Mouse (Mus musculus) spleen, adult 18-20 months (tissue): Measurements from ENCODE around the gene Pdgfb.

Source experiments
- DNase-seq, 2 experiments: peaks; one replicate each; pipeline ENCODE4 v3.0.0; 2022; ENCODE audit warnings: mixed read lengths in 2 of 2

Gene Pdgfb

DNA sequence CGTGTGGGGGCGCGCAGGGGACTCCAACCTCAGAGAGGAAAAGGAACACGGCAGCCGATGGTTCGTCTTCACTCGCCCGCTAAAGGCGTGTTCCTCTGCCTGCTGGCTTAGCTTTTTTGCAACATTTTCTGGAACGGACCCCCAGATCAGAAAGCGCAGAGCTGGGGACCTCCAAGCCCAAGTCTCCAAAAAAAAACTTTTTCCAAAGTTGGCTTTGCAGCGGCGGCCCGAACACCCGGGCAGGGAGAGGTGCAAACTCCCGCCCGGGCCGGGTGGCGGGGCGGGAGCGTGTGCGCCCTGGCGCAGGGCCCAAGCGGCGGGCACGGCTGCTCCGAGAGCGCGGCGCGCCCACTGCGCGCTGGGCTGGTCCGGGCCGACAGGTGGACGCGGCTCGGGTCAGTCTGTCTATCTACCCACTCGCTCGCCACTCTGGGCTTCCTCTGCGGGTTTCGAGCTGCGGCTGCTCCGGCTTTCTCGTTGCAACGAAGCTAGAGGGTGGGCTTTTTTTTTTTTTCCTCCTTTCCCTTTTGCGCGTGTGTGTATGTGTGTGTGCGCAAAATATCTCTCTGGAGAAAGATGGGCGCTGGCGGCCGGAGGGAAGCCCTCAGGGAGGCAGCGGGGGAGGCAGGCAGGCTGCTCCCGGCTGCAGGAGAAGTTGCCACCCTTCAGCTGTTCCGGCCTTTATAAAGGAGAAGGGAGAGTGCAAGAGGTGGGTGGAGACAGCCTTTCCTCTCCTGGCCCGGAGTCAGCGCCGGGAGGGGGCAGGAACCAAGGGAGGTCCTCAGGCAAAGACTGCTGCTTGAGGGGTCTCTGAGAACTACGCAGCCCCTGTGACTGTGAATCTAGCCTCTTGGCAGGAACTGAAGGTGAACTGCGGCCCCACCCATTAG, at the start of gene Pdgfb:
Gene Pdgfb, minus strand, starts transcription at position 657 of the 890 bp plus-strand sequence.
- peak; percentile 19 to 24 for DNase-seq

GRCm38 (mm10) chr15:80062821-80063220, 48.0 kb upstream of the Pdgfb start:
- no peak for DNase-seq

GRCm38 (mm10) chr15:80062339-80062738, 47.6 kb upstream of the Pdgfb start:
- no peak for DNase-seq

GRCm38 (mm10) chr15:80061071-80061550, 46.3 kb upstream of the Pdgfb start:
- no peak for DNase-seq

GRCm38 (mm10) chr15:80060356-80061070, 45.7 kb upstream of the Pdgfb start:
- DNase-seq, result no peak

GRCm38 (mm10) chr15:80059606-80060005, 44.8 kb upstream of the Pdgfb start:
- no peak for DNase-seq

DNA sequence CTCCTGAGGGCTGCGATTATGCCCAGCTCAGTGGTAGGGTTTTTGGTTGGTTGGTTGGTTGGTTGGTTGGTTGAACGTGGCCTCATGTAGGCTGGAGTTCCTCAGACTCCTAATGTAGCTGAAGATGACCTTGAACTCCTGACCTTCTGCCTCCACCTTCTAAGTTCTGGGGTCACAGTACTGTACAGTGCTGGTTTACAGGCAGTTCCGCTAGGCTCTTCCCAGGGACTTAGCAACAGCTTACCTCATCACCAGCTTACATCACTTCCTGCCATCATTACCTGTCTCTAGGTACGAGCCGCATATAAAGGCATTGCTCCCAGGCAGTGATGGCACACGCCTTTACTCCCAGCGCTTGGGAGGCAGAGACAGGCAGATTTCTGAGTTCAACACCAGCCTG, 43.4 kb upstream of the Pdgfb start:
- DNase-seq, result no peak

DNA sequence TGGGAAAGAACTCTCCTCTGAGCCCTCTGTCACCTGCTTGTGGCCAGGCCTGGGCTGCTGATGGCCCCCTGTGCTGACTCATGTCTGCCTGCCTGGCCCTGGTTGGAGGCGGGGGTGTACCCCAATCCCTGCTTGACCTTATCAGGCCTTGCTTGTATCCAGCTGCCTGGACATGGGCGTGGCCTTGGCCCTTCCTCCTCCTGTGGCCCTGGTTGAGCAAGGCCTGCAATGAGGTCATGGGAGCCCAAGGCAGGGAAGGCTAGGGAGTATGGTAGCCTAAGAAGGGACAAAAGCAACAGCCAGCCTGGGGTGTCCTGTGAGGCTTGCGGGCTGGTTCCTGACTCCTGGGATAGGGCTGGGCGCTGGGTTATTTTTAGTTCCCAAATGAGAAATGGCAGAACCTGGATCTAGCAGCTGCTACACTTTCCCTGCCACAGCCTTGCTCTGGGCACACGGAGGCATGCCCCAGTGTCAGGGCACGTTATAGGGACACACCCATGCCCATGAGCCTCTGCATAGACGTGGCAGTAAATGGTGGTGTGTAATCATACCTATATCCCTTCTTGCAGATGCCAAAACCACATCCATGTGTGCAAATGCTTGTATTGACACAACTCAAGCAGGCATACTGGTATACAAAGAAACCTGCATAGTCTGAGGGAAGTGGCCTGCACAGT, 39.4 kb upstream of the Pdgfb start:
- DNase-seq, result no peak

DNA sequence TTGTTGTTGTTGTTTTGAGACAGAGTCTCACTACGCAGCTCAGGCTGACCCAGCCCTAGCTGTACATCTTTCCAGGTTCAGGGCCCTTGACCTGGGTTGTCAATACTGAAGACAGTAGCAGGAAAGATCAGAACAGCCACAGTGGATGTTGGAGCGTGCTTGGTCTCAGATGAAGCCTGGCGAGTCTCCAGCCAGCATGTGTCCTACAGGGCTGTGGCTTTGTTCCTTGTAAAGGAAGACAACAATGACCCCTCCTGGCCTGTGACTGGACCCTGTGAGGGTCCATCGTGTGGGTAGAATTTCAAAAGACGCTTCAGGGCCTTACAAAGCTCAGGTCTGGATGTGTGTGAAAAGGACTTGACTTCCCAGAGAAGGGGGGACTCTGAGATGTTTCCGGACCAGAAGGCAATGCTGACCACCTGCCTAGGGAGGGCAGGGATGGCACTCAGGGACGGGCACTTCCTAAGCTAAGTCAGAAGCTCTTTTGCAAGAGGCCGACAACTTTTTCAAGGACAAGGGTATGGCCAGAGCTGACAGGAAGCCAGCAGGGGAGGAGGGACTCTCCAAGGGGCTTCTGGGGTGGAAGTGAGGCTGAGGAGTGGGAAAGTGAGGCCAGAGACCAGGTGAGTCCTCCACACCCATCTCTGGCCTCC, 38.7 kb upstream of the Pdgfb start:
- no peak for DNase-seq

- no peak for DNase-seq
Measured at GRCm38 (mm10) chr15:80051782-80052181, 37.0 kb upstream of the Pdgfb start.

DNA sequence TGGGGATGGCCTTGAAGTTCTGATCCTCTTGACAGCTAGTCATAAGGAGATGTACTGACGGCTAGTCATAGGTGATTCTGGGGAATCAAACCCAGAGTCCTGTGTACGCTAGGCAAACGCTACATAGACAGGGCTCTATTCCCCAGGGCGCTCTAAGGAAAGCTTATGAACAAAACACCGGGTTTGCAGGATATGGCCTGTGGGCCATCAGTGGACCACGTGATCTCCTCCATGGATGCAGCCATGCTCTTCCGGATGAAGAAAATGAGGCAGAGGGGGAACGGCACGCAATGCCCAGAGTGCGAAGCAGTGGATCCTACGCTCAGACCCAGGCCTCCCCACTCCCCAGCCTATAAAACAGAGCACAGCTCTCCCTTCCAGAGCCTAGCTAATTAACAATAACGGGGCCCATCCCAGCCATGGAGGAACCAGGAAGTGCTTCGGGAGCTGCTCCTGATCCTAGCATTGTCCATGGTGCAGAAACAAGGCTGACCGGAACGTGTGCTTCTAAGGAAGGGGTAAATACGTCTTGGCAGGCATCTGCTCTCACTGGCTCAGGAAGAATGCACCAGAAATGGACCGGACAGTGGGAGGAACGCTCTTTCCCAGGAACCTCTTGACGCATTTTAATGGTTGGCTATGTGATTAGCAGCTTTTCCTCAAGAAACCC, 36.5 kb upstream of the Pdgfb start:
- no peak for DNase-seq

GRCm38 (mm10) chr15:80050093-80050492, 35.3 kb upstream of the Pdgfb start:
- DNase-seq, result no peak

DNA sequence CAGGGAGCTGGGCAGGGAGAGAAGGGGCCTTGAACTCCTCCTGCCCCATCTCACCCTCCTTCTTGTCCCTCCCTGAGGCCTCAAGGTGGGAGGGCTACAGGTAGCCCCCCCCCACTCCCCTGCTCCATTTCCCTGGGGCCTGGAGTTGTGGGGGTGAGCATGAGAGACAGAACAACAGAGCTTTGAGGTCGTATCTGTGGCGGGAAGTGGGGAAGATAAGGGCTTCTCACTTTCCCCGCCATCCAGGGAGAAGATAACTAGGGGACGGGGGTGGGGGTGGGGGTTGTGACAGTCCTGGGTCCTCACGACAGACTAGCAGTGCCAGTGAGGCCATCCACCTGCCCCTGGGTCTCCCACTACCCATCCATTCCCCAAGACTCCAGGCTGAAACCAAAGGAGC, 33.2 kb upstream of the Pdgfb start:
- no peak for DNase-seq

GRCm38 (mm10) chr15:80047242-80047641, 32.5 kb upstream of the Pdgfb start:
- no peak for DNase-seq

DNA sequence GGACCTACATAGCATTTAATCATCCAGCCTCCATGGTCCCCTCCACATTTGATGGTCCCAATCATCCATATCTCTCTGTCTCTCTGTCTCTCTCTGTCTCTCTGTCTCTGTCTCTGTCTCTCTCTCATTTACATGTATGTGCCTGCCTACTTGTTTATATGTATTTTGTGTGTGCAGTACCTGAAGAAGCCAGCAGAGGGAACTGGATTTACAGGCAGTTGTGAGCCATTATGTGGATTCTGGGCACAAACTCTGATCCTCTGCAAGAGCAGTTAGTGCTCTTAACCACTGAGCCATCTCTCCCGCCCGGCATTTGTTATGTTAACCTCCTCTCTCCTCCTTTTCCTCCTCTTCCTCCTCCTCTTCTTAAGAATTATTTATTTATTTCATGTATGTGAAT, 31.0 kb upstream of the Pdgfb start:
- DNase-seq, result no peak

GRCm38 (mm10) chr15:80044249-80044648, 29.5 kb upstream of the Pdgfb start:
- DNase-seq, result no peak

- DNase-seq, result no peak
Measured at GRCm38 (mm10) chr15:80042152-80042551, 27.4 kb upstream of the Pdgfb start.

- no peak for DNase-seq
Measured at GRCm38 (mm10) chr15:80038110-80038391, 23.3 kb upstream of the Pdgfb start.

GRCm38 (mm10) chr15:80037255-80038109, 22.7 kb upstream of the Pdgfb start:
- no peak for DNase-seq

GRCm38 (mm10) chr15:80035341-80035885, 20.6 kb upstream of the Pdgfb start:
- DNase-seq, result no peak

DNA sequence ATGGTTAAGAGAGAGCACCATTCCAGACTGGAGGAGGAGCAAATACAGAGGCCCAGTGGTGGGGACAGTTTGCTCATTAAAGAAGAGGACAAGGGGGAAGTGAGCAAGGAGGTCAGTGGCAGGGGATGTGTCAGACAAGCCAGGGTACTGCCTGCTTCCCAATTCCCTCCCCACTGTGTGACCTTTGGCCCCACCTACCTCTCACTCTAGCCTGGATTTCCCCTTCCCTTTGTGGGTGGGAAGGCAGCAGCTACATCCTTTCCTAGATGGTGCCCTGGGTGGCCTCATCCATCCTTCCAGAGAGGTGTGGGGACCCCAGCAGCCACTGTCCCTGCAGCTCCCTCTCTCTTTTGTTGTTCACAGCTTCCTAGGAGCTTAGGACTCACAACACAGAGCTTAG, 20.1 kb upstream of the Pdgfb start:
- DNase-seq, result no peak
